Mouse (Mus musculus) mouse embryonic stem cell (cell line): ENCODE results near the gene Efna5.

Source experiments
- in situ Hi-C, 2 experiments: fragments of 300-500 bp; cut with MboI; formaldehyde crosslinking; loops; 1 replicate in 1 of 2; 3 replicates in 1 of 2; pipeline ENCODE4 v1.14.3; 2019 to 2020; ENCODE audit warnings: low sequenced_read_pairs in 2 of 2, low pct_unique_long_range_greater_than_20kb in 1 of 2, mixed read lengths in 1 of 2; ENCODE audit not compliant: unreplicated experiment in 1 of 2

The Efna5 gene

GRCm38 (mm10) chr17:62685181-62685580, 195.9 kb downstream of the Efna5 start:
- in situ Hi-C loops = no loop called here

- in situ Hi-C loops = no loop called here
Observed at GRCm38 (mm10) chr17:62683142-62683541, 198.0 kb downstream of the Efna5 start.

- in situ Hi-C loops = no loop called here
Observed at GRCm38 (mm10) chr17:62681726-62682125, 199.4 kb downstream of the Efna5 start.

GRCm38 (mm10) chr17:62680737-62681136, 200.4 kb downstream of the Efna5 start:
- in situ Hi-C loops = no loop called here

- in situ Hi-C loops = no loop called here
Observed at GRCm38 (mm10) chr17:62676832-62677231, 204.3 kb downstream of the Efna5 start.

GRCm38 (mm10) chr17:62676409-62676808, 204.7 kb downstream of the Efna5 start:
- in situ Hi-C loops = no loop called here

- in situ Hi-C loops = no loop called here
Observed at GRCm38 (mm10) chr17:62675811-62676255, 205.3 kb downstream of the Efna5 start.

GRCm38 (mm10) chr17:62672068-62672467, 209.0 kb downstream of the Efna5 start:
- in situ Hi-C loops = no loop called here

GRCm38 (mm10) chr17:62666761-62667160, 214.4 kb downstream of the Efna5 start:
- in situ Hi-C loops = no loop called here

- in situ Hi-C loops = no loop called here
Observed at GRCm38 (mm10) chr17:62665823-62666222, 215.3 kb downstream of the Efna5 start.

GRCm38 (mm10) chr17:62664709-62665108, 216.4 kb downstream of the Efna5 start:
- in situ Hi-C loops = no loop called here

GRCm38 (mm10) chr17:62661801-62662200, 219.3 kb downstream of the Efna5 start:
- in situ Hi-C loops = no loop called here

- in situ Hi-C loops = no loop called here
Observed at GRCm38 (mm10) chr17:62659501-62660175, 221.5 kb downstream of the Efna5 start.

GRCm38 (mm10) chr17:62657832-62658630, 223.1 kb downstream of the Efna5 start:
- in situ Hi-C loops = no loop called here

GRCm38 (mm10) chr17:62657051-62657450, 224.1 kb downstream of the Efna5 start:
- in situ Hi-C loops = no loop called here

- in situ Hi-C loops = no loop called here
Observed at GRCm38 (mm10) chr17:62656591-62656990, 224.5 kb downstream of the Efna5 start.

GRCm38 (mm10) chr17:62655819-62656355, 225.2 kb downstream of the Efna5 start:
- in situ Hi-C loops = no loop called here

GRCm38 (mm10) chr17:62652451-62652850, 228.7 kb downstream of the Efna5 start:
- in situ Hi-C loops = no loop called here

- in situ Hi-C loops = no loop called here
Observed at GRCm38 (mm10) chr17:62651696-62652095, 229.4 kb downstream of the Efna5 start.
